Mouse (Mus musculus) ES-Bruce4 (cell line): ENCODE results near the gene Mgat5. TPM values are rescaled to one million over a fixed set of nuclear protein-coding genes. Genes with fewer than 3 reads are reported as not detected.

Experiments
- H3K27ac ChIP-seq: 2 replicates; pipeline ENCODE4 v1.5.1; 2012; ENCODE audit warnings: low read length, inconsistent platforms; ENCODE audit not compliant: insufficient read depth
- H3K27me3 ChIP-seq: 2 replicates; pipeline ENCODE4 v1.6.1; 2012; ENCODE audit warnings: mild to moderate bottlenecking, low read length, inconsistent platforms; ENCODE audit not compliant: control insufficient read depth, poor library complexity, insufficient read depth, severe bottlenecking
- H3K36me3 ChIP-seq: 2 replicates; pipeline ENCODE4 v1.6.1; 2012; ENCODE audit warnings: inconsistent platforms, mild to moderate bottlenecking, low read length, moderate library complexity; ENCODE audit not compliant: control insufficient read depth, poor library complexity, insufficient read depth, severe bottlenecking
- H3K4me1 ChIP-seq: one replicate; pipeline ENCODE4 v1.8.1; 2011; ENCODE audit warnings: low read length; ENCODE audit not compliant: control insufficient read depth, insufficient read depth
- H3K4me3 ChIP-seq: 2 replicates; pipeline ENCODE4 v1.5.1; 2011; ENCODE audit warnings: low read depth, mild to moderate bottlenecking, low read length
- H3K9ac ChIP-seq: 2 replicates; pipeline ENCODE4 v1.6.1; 2012; ENCODE audit warnings: low read depth, mild to moderate bottlenecking, inconsistent platforms; ENCODE audit not compliant: poor library complexity, severe bottlenecking
- H3K9me3 ChIP-seq: replicated peaks from 2 replicates; pipeline ENCODE4 v1.6.1; 2012; ENCODE audit warnings: mild to moderate bottlenecking, low read length, inconsistent platforms; ENCODE audit not compliant: control insufficient read depth, poor library complexity, insufficient read depth, severe bottlenecking
- CTCF ChIP-seq: IDR thresholded peaks from one replicate; pipeline ENCODE4 v1.8.1; 2011; ENCODE audit warnings: low read depth, low read length
- EP300 ChIP-seq: IDR thresholded peaks from 2 replicates; pipeline ENCODE4 v1.6.1; 2011; ENCODE audit warnings: low read depth, low read length; ENCODE audit not compliant: insufficient read depth
- POLR2A ChIP-seq: IDR thresholded peaks from one replicate; pipeline ENCODE4 v1.8.1; 2011; ENCODE audit warnings: low read length; ENCODE audit not compliant: insufficient read depth
- polyA plus RNA-seq: library from polyadenylated mRNA; stranded (reverse); fragments of >200 nt; gene quantifications from 2 replicates; pipeline ENCODE4 v1.2.4, GENCODE M21; 2011; ENCODE audit warnings: low read depth; ENCODE audit not compliant: missing spikeins, insufficient read depth, insufficient read length

The Mgat5 gene
- polyA plus RNA-seq, 1 experiment: 9.9 TPM

- no peaks in the 10 kb centered on the region for H3K4me1 ChIP-seq
- H3K9ac ChIP-seq: no peak overlapping the region
- no peaks in the 10 kb centered on the region for H3K36me3 ChIP-seq
- H3K4me3 ChIP-seq: no peak overlapping the region
- H3K27me3 ChIP-seq: no peaks in the 10 kb centered on the region
- no peak overlapping the region for H3K27ac ChIP-seq
- H3K9me3 ChIP-seq: no peaks in the 10 kb centered on the region
- no peak for TF ChIP-seq EP300
- no peak for TF ChIP-seq CTCF
- no peak for TF ChIP-seq POLR2A
These were observed 103.5 kb downstream of the Mgat5 start for GRCm38 (mm10) chr1:127308207-127308725.

GRCm38 (mm10) chr1:127308989-127309701, 104.3 kb downstream of the Mgat5 start:
- Histone ChIP-seq H3K36me3 (no peaks in the 10 kb centered on the region), H3K9ac (no peak overlapping the region), H3K4me1 (no peaks in the 10 kb centered on the region), H3K27me3 (no peaks in the 10 kb centered on the region), H3K4me3 (no peak overlapping the region), H3K27ac (no peak overlapping the region), H3K9me3 (no peaks in the 10 kb centered on the region)
- TF ChIP-seq CTCF (no peak), EP300 (no peak), POLR2A (no peak)

DNA sequence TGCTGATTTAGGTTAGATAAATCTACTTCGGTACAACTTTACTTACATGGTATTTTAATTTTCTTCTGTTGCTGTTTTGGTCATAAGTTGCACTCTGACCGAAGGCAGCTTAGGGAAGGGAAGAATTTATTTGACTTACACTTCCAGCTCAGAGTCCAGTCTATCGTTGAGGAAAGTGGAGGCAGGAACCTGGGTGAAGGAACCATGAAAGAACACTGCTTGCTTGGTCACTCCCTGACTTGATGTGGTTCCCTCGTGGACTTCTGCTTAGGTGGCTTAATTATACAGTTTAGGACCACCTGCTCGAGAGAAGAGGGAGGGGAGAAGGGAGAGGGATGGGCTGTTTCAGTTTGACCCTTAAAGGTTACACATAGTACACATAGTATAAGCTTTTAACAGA, 105.2 kb downstream of the Mgat5 start:
- no peaks in the 10 kb centered on the region for H3K9me3 ChIP-seq
- no peaks in the 10 kb centered on the region for H3K27me3 ChIP-seq
- TF ChIP-seq POLR2A (no peak), EP300 (no peak), CTCF (no peak)
- H3K4me3 ChIP-seq: no peak overlapping the region
- H3K9ac ChIP-seq: no peak overlapping the region
- no peaks in the 10 kb centered on the region for H3K4me1 ChIP-seq
- no peak overlapping the region for H3K27ac ChIP-seq
- no peaks in the 10 kb centered on the region for H3K36me3 ChIP-seq

- Histone ChIP-seq H3K27me3 (no peaks in the 10 kb centered on the region), H3K4me3 (no peak overlapping the region), H3K36me3 (no peaks in the 10 kb centered on the region), H3K4me1 (no peaks in the 10 kb centered on the region), H3K9me3 (no peaks in the 10 kb centered on the region), H3K27ac (no peak overlapping the region), H3K9ac (no peak overlapping the region)
- TF ChIP-seq EP300 (no peak), CTCF (no peak), POLR2A (no peak)
These were observed 105.9 kb downstream of the Mgat5 start for GRCm38 (mm10) chr1:127310703-127311102.

DNA sequence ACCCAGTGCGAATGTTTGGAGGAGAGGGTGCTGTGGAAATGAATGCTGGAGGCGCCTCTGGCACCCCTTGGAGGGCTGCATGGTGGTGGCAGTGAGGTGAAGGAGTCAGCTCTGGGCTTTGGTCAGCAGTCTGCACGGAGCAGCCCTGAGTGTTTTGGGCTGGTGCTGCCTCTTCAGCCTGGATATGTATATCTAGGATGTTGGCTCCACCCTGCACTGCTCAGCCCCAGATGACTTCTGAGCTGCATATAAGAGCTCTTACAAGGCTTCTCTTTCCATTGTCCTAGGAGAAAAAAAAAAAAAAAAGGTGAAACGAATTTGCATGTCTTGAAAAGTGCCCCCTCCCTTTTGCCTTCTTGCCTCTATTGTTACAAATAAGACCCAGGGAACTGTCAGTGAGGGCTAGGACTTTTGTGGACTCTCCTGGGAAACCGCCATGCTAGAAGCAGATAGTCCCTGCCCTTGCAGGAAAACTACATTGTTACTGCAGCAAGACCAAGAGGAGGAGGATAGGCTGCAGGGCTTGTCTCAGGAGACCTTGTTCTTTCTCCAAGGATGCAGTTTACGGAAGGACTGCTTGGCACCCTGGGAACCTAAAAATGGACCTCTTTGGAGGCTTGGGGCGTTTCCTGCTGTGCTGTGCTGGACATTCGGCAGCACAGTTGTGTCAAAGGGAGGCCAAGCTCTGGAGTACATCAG, 109.0 kb downstream of the Mgat5 start:
- Histone ChIP-seq H3K36me3 (no peaks in the 10 kb centered on the region), H3K4me1 (no peaks in the 10 kb centered on the region), H3K27me3 (no peaks in the 10 kb centered on the region), H3K9me3 (no peaks in the 10 kb centered on the region), H3K4me3 (no peak overlapping the region), H3K27ac (no peak overlapping the region), H3K9ac (no peak overlapping the region)
- TF ChIP-seq CTCF (no peak), POLR2A (no peak), EP300 (no peak)
